Mouse (Mus musculus): Measurements from ENCODE around the gene Slc27a5.

The Slc27a5 gene

GRCm38 (mm10) chr7:12998053-12998452 is at the start of gene Slc27a5:
Gene Slc27a5, minus strand, starts transcription at chr7:12998192.
- POLR2A ChIA-PET = interaction anchor here in 3 of 4 experiments (0.8 to 3.5 kb wide), 28 partner anchors 8 to 117 kb away, joined by 3 to 26 read pairs (median 5); partner anchors contain the start of genes Zbtb45 (in 2 of the 3), Zfp446 (in 2 of the 3), Rnf225 (in 1 of the 3) and Rps5 (in 1 of the 3)
- CTCF ChIA-PET = interaction anchor here in 2 of 4 experiments (0.6 to 3.1 kb wide), 5 partner anchors 8 to 97 kb away, joined by 3 to 15 read pairs (median 3); partner anchors contain the start of gene Zbtb45 (in 1 of the 2)

DNA sequence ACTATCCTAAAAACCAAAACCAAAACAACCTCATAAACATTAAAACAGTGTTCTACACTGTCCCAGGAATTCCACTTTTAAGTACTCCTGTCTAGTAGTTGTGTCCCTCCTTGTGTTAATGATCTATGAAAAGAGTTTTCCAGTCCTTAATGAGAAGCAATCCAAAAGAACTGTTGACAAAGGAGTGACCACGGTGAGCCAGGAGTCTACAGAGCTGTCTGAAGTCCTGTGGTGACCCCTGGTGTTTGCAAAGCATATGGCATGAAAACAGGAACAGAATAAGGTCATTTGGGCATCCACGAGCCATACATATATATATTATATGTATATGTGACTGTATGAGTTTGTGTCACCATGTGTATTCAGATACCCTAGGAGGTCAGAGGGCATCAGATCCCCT is 48.1 kb upstream of the Slc27a5 start:
- CTCF ChIA-PET = interaction anchor here in 2 of 4 experiments (0.6 to 1.0 kb wide), 5 partner anchors 36 to 137 kb away, joined by 3 to 7 read pairs (median 3); no protein-coding TSS in a partner anchor
- POLR2A ChIA-PET = interaction anchor here in 1 of 4 experiments (0.5 to 2.2 kb wide), 6 partner anchors 13 to 232 kb away, joined by 3 to 6 read pairs (median 3); partner anchors contain the start of genes Lig1 and Zfp446

GRCm38 (mm10) chr7:13044254-13044625 is 46.2 kb upstream of the Slc27a5 start:
- ChIA-PET POLR2A (interaction anchor here (0.7 to 21.4 kb wide), 46 partner anchors 9 to 306 kb away, joined by 3 to 694 read pairs (median 8); partner anchors contain the start of genes Rnf225 (in 3 of the 4), Zfp446 (in 3 of the 4), Chmp2a (in 2 of the 4) and Rps5 (in 2 of the 4)), CTCF (interaction anchor here in 3 of 4 experiments (0.6 to 2.5 kb wide), 7 partner anchors 11 to 149 kb away, joined by 3 to 17 read pairs (median 4); partner anchors contain the start of gene Zbtb45 (in 2 of the 3))

- CTCF ChIA-PET = interaction anchor here (0.6 to 2.5 kb wide), 11 partner anchors 12 to 149 kb away, joined by 3 to 17 read pairs (median 4); partner anchors contain the start of genes Zbtb45 (in 3 of the 4) and Rps5 (in 1 of the 4)
- POLR2A ChIA-PET = interaction anchor here (0.7 to 21.4 kb wide), 70 partner anchors 8 to 307 kb away, joined by 3 to 694 read pairs (median 5); partner anchors contain the start of genes Zfp446 (in 4 of the 4), Rnf225 (in 3 of the 4), Rps5 (in 3 of the 4) and Chmp2a (in 2 of the 4)
Measured at GRCm38 (mm10) chr7:13043445-13044253, 45.7 kb upstream of the Slc27a5 start.

DNA sequence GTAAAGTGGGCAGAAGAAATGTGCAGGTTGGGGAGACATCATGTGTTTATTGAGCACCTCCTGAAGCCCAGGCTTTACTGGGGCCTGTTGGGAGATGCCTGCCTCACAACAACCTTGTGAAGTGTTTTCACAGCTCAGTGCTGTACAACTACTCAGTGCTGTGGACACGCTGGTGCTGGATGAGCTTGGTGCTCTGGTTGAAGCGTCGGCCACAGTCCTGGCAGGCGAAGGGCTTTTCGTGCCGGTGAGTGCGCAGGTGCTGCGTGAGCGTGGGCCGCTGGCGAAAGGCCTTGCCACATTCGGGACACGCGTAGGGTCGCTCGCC is 45.1 kb upstream of the Slc27a5 start:
- ChIA-PET CTCF (interaction anchor here (0.7 to 2.5 kb wide), 12 partner anchors 15 to 212 kb away, joined by 3 to 17 read pairs (median 3); partner anchors contain the start of genes Zbtb45 (in 3 of the 4) and Rps5 (in 1 of the 4)), POLR2A (interaction anchor here (0.6 to 21.4 kb wide), 67 partner anchors 9 to 247 kb away, joined by 3 to 694 read pairs (median 5); partner anchors contain the start of genes Zfp446 (in 4 of the 4), Rps5 (in 3 of the 4), Chmp2a (in 2 of the 4) and Lig1 (in 2 of the 4))

- CTCF ChIA-PET = interaction anchor here (0.6 to 2.5 kb wide), 11 partner anchors 25 to 212 kb away, joined by 3 to 17 read pairs (median 4); partner anchors contain the start of genes Zbtb45 (in 3 of the 4) and Rps5 (in 1 of the 4)
- POLR2A ChIA-PET = interaction anchor here (0.6 to 21.4 kb wide), 52 partner anchors 8 to 235 kb away, joined by 3 to 694 read pairs (median 6); partner anchors contain the start of genes Rps5 (in 3 of the 4), Zfp446 (in 3 of the 4), Chmp2a (in 2 of the 4) and Lig1 (in 2 of the 4)
Measured at GRCm38 (mm10) chr7:13042511-13042910, 44.5 kb upstream of the Slc27a5 start.

DNA sequence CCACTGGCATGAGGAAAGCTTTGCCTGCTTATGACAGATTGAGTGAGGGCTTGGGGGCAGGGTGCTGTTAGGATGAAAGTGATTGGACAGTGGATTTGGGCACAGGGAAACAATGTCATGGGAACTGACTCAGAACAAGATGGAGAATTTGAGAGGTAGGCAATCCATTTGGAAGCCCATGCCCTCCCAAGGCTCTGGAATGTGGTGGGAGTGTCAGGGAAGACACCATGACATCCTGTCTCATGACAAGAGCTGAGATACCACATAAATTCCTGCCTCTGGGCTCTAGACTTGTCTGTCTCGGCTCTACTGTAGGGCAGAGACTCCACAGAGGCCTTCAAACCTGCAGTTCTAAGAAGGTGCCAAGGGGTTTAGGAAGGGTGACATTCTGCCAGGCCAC is 43.3 kb upstream of the Slc27a5 start:
- POLR2A ChIA-PET = interaction anchor here (0.5 to 21.4 kb wide), 26 partner anchors 7 to 138 kb away, joined by 3 to 694 read pairs (median 6); partner anchors contain the start of genes Rps5 (in 2 of the 4), Zbtb45 (in 2 of the 4), Chmp2a (in 1 of the 4) and Mzf1 (in 1 of the 4)
- CTCF ChIA-PET = interaction anchor here in 1 of 4 experiments (1.2 kb wide), 1 partner anchor 31 kb away, joined by 3 read pairs; the partner anchor contains the start of gene Zbtb45

DNA sequence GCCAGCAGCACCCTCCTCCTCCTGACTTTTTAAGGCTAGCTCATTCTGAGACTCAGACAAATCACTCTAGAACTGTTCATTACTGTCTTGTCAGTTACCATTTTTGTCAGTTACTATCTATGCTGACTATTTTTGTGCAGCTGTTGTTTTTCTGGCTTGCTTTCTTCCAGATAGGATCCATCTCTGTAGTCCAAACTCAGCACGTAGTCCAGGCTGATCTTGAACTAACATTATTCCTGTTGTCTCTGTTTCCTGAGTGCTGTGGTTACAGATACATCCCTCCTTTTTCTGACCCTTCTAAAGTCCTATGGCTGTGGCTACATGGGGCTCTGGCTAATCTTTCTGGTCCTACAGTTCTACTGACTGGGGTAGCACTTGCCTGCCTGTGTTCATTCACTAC is 41.2 kb upstream of the Slc27a5 start:
- POLR2A ChIA-PET = interaction anchor here (0.8 to 21.4 kb wide), 41 partner anchors 8 to 136 kb away, joined by 3 to 694 read pairs (median 5); partner anchors contain the start of genes Zbtb45 (in 3 of the 4), Rnf225 (in 2 of the 4), Rps5 (in 2 of the 4) and Slc27a5 (in 2 of the 4)
- CTCF ChIA-PET = interaction anchor here in 1 of 4 experiments (0.7 to 0.9 kb wide), 2 partner anchors 29 to 32 kb away, joined by 3 to 4 read pairs; partner anchors contain the start of gene Zbtb45

GRCm38 (mm10) chr7:13038621-13039169 is 40.7 kb upstream of the Slc27a5 start:
- ChIA-PET CTCF (interaction anchor here in 1 of 4 experiments (0.9 kb wide), 1 partner anchor 29 kb away, joined by 3 read pairs; the partner anchor contains the start of gene Zbtb45), POLR2A (interaction anchor here (0.7 to 21.4 kb wide), 48 partner anchors 9 to 135 kb away, joined by 3 to 694 read pairs (median 5); partner anchors contain the start of genes Zbtb45 (in 3 of the 4), Zfp446 (in 3 of the 4), Mzf1 (in 2 of the 4) and Rnf225 (in 2 of the 4))

GRCm38 (mm10) chr7:13037901-13038555 is 40.0 kb upstream of the Slc27a5 start, which contains the start of gene Ube2m:
Gene Ube2m, minus strand, starts transcription at chr7:13038275.
- ChIA-PET CTCF (interaction anchor here in 3 of 4 experiments (0.7 to 1.7 kb wide), 3 partner anchors 28 kb away, joined by 3 to 7 read pairs (median 4); partner anchors contain the start of gene Zbtb45 (in 3 of the 3)), POLR2A (interaction anchor here (0.6 to 21.4 kb wide), 46 partner anchors 9 to 135 kb away, joined by 3 to 694 read pairs (median 5); partner anchors contain the start of genes Zbtb45 (in 4 of the 4), Mzf1 (in 2 of the 4), Rnf225 (in 2 of the 4) and Rps5 (in 2 of the 4))

- POLR2A ChIA-PET = interaction anchor here (0.6 to 21.4 kb wide), 37 partner anchors 9 to 134 kb away, joined by 3 to 694 read pairs (median 7); partner anchors contain the start of genes Zbtb45 (in 4 of the 4), Rnf225 (in 2 of the 4), Rps5 (in 2 of the 4) and Zfp446 (in 2 of the 4)
- CTCF ChIA-PET = interaction anchor here in 2 of 4 experiments (0.7 to 1.7 kb wide), 2 partner anchors 27 kb away, joined by 4 to 7 read pairs; partner anchors contain the start of gene Zbtb45 (in 2 of the 2)
Measured at GRCm38 (mm10) chr7:13037366-13037765, 39.4 kb upstream of the Slc27a5 start.

- CTCF ChIA-PET = interaction anchor here in 1 of 4 experiments (1.7 kb wide), 1 partner anchor 27 kb away, joined by 7 read pairs; the partner anchor contains the start of gene Zbtb45
- POLR2A ChIA-PET = interaction anchor here (0.9 to 21.4 kb wide), 25 partner anchors 8 to 127 kb away, joined by 3 to 694 read pairs (median 10); partner anchors contain the start of genes Zbtb45 (in 3 of the 4), Rps5 (in 2 of the 4), Zfp446 (in 2 of the 4) and Mzf1 (in 1 of the 4)
Measured at GRCm38 (mm10) chr7:13036806-13037205, 38.8 kb upstream of the Slc27a5 start.

GRCm38 (mm10) chr7:13035211-13035855 is 37.3 kb upstream of the Slc27a5 start:
- ChIA-PET CTCF (no interaction called here), POLR2A (interaction anchor here in 3 of 4 experiments (1.0 to 21.4 kb wide), 30 partner anchors 7 to 155 kb away, joined by 3 to 694 read pairs (median 10); partner anchors contain the start of genes Rps5 (in 3 of the 3), Zbtb45 (in 3 of the 3), Zfp446 (in 3 of the 3) and Mzf1 (in 2 of the 3))

- CTCF ChIA-PET = interaction anchor here in 1 of 4 experiments (1.4 kb wide), 1 partner anchor 24 kb away, joined by 3 read pairs; the partner anchor contains the start of gene Zbtb45
- POLR2A ChIA-PET = interaction anchor here in 3 of 4 experiments (0.9 to 21.4 kb wide), 33 partner anchors 7 to 154 kb away, joined by 3 to 694 read pairs (median 7); partner anchors contain the start of genes Rps5 (in 3 of the 3), Zbtb45 (in 3 of the 3), Zfp446 (in 3 of the 3) and Mzf1 (in 2 of the 3)
Measured at GRCm38 (mm10) chr7:13034148-13034977, 36.4 kb upstream of the Slc27a5 start, which contains the start of gene Chmp2a. Gene Chmp2a, minus strand, starts transcription at chr7:13034807.

Measured in embryonic stem cell, embryonic (primary cell).